Mouse (Mus musculus) urinary bladder, postnatal 0 days (tissue): Measurements from ENCODE around the gene Gspt1. TPM values are rescaled to one million over a fixed set of nuclear protein-coding genes. Genes with fewer than 3 reads are reported as not detected.
A peak's percentile ranks its signal among the peaks of the same experiment; 100 is the strongest.

ENCODE experiments used
- microRNA counts: library from miRNA; unstranded; fragments of <30 nt; microRNA quantifications from one replicate; lab custom pipeline; 2016
- microRNA-seq: library from miRNA; unstranded; fragments of <30 nt; microRNA quantifications from one replicate; pipeline ENCODE4, GENCODE M21; 2016
- polyA plus RNA-seq: library from polyadenylated mRNA; unstranded; fragments of >200 nt; fragmentation: Nextera tagmentation; extraction: Ambion mirVana; gene quantifications from 2 replicates; pipeline ENCODE4 v1.2.1, GENCODE M21; 2015

Gspt1 gene
- polyA plus RNA-seq, result 47.6 and 59.4 TPM in 2 replicates

DNA sequence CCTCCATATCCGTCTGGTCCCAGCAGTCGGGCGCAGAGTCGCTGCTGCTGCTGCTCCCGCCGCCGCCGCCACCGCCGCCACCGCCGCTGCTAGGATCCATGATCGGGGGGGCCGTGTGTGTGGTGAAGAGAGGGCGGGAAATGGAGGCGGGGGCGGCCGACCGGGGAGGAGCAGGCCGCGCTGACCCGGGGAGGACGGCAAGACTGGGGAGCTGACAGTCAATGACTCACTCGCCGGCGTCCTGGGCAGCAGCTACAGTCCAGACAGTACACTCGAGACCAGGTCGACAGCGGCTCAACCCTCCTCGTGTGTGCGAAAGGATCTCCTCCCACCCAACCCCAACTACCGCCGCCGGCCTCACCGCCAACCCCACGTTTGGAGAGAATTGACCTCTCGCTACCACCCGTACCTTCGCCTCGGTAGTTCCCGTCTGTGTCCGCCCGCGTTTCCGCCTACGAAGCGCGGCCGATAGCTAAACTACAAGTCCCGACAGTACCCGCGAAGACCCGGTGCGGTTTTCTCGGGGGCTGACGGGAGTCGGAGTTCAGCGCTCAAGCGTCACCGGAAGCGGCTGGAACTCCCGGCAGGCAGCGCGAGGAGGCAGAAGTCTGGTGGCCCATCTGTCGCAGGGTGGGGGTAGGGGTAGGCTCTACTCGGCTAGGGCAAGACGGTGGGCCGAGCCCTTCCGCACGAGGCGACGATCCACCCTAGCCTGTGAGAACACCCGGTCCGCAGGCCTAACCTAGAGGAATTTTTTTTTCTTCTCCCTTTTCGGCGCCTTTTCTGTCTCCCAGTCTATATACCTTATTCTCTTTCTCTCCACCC lies at the start of gene Gspt1:
Gene Gspt1 (minus strand): TSS at position 428 of the 825 bp plus-strand sequence.

GRCm38 (mm10) chr16:11202571-11203554 lies 51.3 kb downstream of the Gspt1 start, which contains the start of gene Rsl1d1:
Gene Rsl1d1, minus strand, starts transcription at chr16:11203331.

DNA sequence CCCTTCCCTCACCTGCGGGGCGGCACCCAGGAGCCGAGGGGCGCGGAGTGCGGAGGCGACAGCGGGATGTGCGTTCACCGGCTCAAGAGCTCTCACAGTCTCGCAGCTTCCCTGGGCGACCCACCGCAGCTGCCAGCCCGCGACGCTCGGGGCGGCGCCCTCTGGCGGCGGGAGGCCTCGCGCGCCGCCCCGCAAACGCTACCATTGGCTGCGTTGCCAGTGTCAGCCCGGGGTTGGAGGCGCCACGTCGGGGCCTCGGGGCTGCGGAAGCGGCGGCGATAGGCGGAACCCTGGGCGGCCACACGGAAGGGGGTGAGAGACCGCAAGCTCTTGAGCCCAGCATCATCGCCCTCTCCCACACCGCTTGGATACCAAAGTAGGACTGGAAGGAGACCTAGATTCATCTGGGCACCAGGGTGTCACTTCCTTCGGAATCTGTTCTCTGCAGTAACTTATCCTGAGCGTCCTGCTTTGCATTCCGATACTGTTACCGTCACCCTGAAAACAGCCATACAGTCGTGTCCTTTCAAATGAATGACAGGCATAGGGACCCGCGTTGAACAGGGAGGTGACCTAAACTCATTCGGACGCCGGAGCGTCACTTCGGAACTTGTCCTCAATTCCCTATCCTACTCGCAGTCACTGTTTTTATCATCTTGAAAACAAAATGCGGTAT lies 77.8 kb downstream of the Gspt1 start, which contains the start of gene Zc3h7a:
Gene Zc3h7a (minus strand): TSS at position 186 of the 676 bp plus-strand sequence.

MicroRNAs within 50 kb of the gene (microRNA counts, 519-probe panel; counts per million panel counts)
- not detected for microRNA mmu-miR-1945 (lab: Ali Mortazavi, UCI)

Small RNA genes lying within 50 kb of the gene (microRNA-seq; reads per million reads assigned to microRNA genes)
- 4.3 reads per million, percentile 7 among the genes with 10 or more reads in this experiment for gene Mir1945

Other genes with a start within 250 kb of the Gspt1 start
- 15.7 and 16.7 TPM in 2 replicates for gene Snn, start 193.4 kb downstream of the Gspt1 start, polyA plus RNA-seq
- gene Litaf, start 188.2 kb downstream of the Gspt1 start, polyA plus RNA-seq, result 81.6 and 92.6 TPM in 2 replicates
- gene Txndc11, start 119.7 kb downstream of the Gspt1 start, polyA plus RNA-seq, result 19.6 and 22.2 TPM in 2 replicates
- gene Zc3h7a, start 77.9 kb downstream of the Gspt1 start, polyA plus RNA-seq, result 48.3 and 58.0 TPM in 2 replicates
- 91.1 and 106 TPM in 2 replicates for gene Rsl1d1, start 51.0 kb downstream of the Gspt1 start, polyA plus RNA-seq
- not detected in 2 replicates for gene Tnfrsf17, start 59.5 kb upstream of the Gspt1 start, polyA plus RNA-seq
- gene Snx29, start 68.6 kb upstream of the Gspt1 start, polyA plus RNA-seq, result 6.8 and 8.4 TPM in 2 replicates